Mouse (Mus musculus) thymus, postnatal 10 days (tissue): ENCODE data around the gene Snx6.
"Not testable (repeated sequence)": the region's sequence is repeated elsewhere in the genome, so short reads cannot be mapped to it uniquely, and the experiment has no call there.

ENCODE experiments used
- DNase-seq, 2 experiments: peaks; one replicate each; pipeline ENCODE4 v3.0.0; 2021; ENCODE audit warnings: low spot score in 2 of 2

Gene Snx6

GRCm38 (mm10) chr12:54795153-54795998 lies at the start of gene Snx6:
Gene Snx6 (minus strand): TSS chr12:54795703.
- DNase-seq = peak; percentile 75 to 84

- no peak for DNase-seq
These were observed 48.9 kb upstream of the Snx6 start for GRCm38 (mm10) chr12:54844415-54844814.

- no peak for DNase-seq
These were observed 46.1 kb upstream of the Snx6 start for GRCm38 (mm10) chr12:54841576-54841975.

- no peak for DNase-seq
These were observed 44.3 kb upstream of the Snx6 start for GRCm38 (mm10) chr12:54839815-54840214.

- no peak for DNase-seq
These were observed 43.4 kb upstream of the Snx6 start for GRCm38 (mm10) chr12:54838931-54839330.

GRCm38 (mm10) chr12:54835608-54836570 lies 40.4 kb upstream of the Snx6 start:
- no peak for DNase-seq

GRCm38 (mm10) chr12:54834925-54835447 lies 39.5 kb upstream of the Snx6 start:
- peak in 1 of 2 experiments; percentile 45 for DNase-seq

- no peak for DNase-seq
These were observed 38.4 kb upstream of the Snx6 start for GRCm38 (mm10) chr12:54833856-54834399.

GRCm38 (mm10) chr12:54831927-54832326 lies 36.4 kb upstream of the Snx6 start:
- not testable (repeated sequence) for DNase-seq

GRCm38 (mm10) chr12:54830574-54830973 lies 35.1 kb upstream of the Snx6 start:
- peak; percentile 49 to 83 for DNase-seq

- DNase-seq = no peak
These were observed 34.4 kb upstream of the Snx6 start for GRCm38 (mm10) chr12:54829876-54830275.

GRCm38 (mm10) chr12:54828043-54828442 lies 32.5 kb upstream of the Snx6 start:
- DNase-seq = no peak

- peak in 1 of 2 experiments; percentile 15 for DNase-seq
These were observed 29.7 kb upstream of the Snx6 start for GRCm38 (mm10) chr12:54825202-54825601.

GRCm38 (mm10) chr12:54822836-54823426 lies 27.4 kb upstream of the Snx6 start:
- no peak for DNase-seq

- no peak for DNase-seq
These were observed 25.2 kb upstream of the Snx6 start for GRCm38 (mm10) chr12:54820684-54821161.

GRCm38 (mm10) chr12:54819181-54819935 lies 23.9 kb upstream of the Snx6 start:
- DNase-seq = no peak

GRCm38 (mm10) chr12:54810142-54810541 lies 14.6 kb upstream of the Snx6 start:
- no peak for DNase-seq

- DNase-seq = no peak
These were observed 12.0 kb upstream of the Snx6 start for GRCm38 (mm10) chr12:54807481-54807880.

- DNase-seq = no peak
These were observed 10.6 kb upstream of the Snx6 start for GRCm38 (mm10) chr12:54806131-54806530.

GRCm38 (mm10) chr12:54805254-54806002 lies 9.9 kb upstream of the Snx6 start:
- no peak for DNase-seq
